Mouse (Mus musculus): ENCODE results near the gene Casq2. TPM values are rescaled to one million over a fixed set of nuclear protein-coding genes. Genes with fewer than 3 reads are reported as not detected.

The Casq2 gene
- polyA plus RNA-seq, 1 experiment from 2014 or later: 105 TPM

GRCm38 (mm10) chr3:102164911-102165310 is 78.7 kb downstream of the Casq2 start:
- peaks cover 52% of the 10 kb centered on the region for H3K4me1 ChIP-seq (replicated peaks)

GRCm38 (mm10) chr3:102165536-102166286 is 79.5 kb downstream of the Casq2 start:
- Histone ChIP-seq H3K27ac (ENCODE audit: poor library complexity, severe bottlenecking) (peak overlapping the region; percentile 80), H3K27me3 (replicated peaks) (no peaks in the 10 kb centered on the region), H3K9ac (peak overlapping the region; percentile 38; the same call in 1 of the 2 replicates), H3K4me2 (peak overlapping the region; percentile 27), H3K9me3 (replicated peaks) (no peaks in the 10 kb centered on the region), H3K4me1 (replicated peaks) (peaks cover 57% of the 10 kb centered on the region), H3K4me3 (peak overlapping the region; percentile 8; the same call in 1 of the 2 replicates), H3K36me3 (peaks cover 47% of the 10 kb centered on the region)
- WGBS: 59% methylated on average over 21 of the region's 21 CpGs
- peak; percentile 91 for ATAC-seq (ENCODE audit: insufficient number of reproducible peaks, low FRiP score)

More at GRCm38 (mm10) chr3:102164911-102165310, 78.7 kb downstream of the Casq2 start:
- Histone ChIP-seq H3K9me3 (replicated peaks) (no peaks in the 10 kb centered on the region), H3K27me3 (replicated peaks) (no peaks in the 10 kb centered on the region), H3K27ac (ENCODE audit: poor library complexity, severe bottlenecking) (peak overlapping the region; percentile 25; the same call in 1 of the 2 replicates), H3K4me2 (peak overlapping the region; percentile 33; the same call in 1 of the 2 replicates), H3K4me3 (no peak overlapping the region), H3K36me3 (peaks cover 54% of the 10 kb centered on the region), H3K9ac (peak overlapping the region; percentile 11; the same call in 1 of the 2 replicates)
- no peak for ATAC-seq (ENCODE audit: insufficient number of reproducible peaks, low FRiP score)
- 64% methylated on average over 4 of the region's 4 CpGs for WGBS

- peaks cover 42% of the 10 kb centered on the region for H3K36me3 ChIP-seq
- no peaks in the 10 kb centered on the region for H3K27me3 ChIP-seq (replicated peaks)
- no peak for ATAC-seq (ENCODE audit: insufficient number of reproducible peaks, low FRiP score)
- H3K27ac ChIP-seq (ENCODE audit: poor library complexity, severe bottlenecking): peak overlapping the region; percentile 76
- no peak overlapping the region for H3K9ac ChIP-seq
- no peak overlapping the region for H3K4me3 ChIP-seq
- H3K4me1 ChIP-seq (replicated peaks): peaks cover 57% of the 10 kb centered on the region
- H3K4me2 ChIP-seq: no peak overlapping the region
- no peaks in the 10 kb centered on the region for H3K9me3 ChIP-seq (replicated peaks)
- WGBS: 52% methylated on average over 4 of the region's 4 CpGs
Observed at GRCm38 (mm10) chr3:102166287-102166620, 80.0 kb downstream of the Casq2 start.

- Histone ChIP-seq H3K27ac (ENCODE audit: poor library complexity, severe bottlenecking) (peak overlapping the region; percentile 76), H3K27me3 (replicated peaks) (no peaks in the 10 kb centered on the region), H3K4me1 (replicated peaks) (peaks cover 60% of the 10 kb centered on the region), H3K36me3 (peaks cover 36% of the 10 kb centered on the region), H3K4me3 (no peak overlapping the region), H3K9ac (no peak overlapping the region), H3K9me3 (replicated peaks) (no peaks in the 10 kb centered on the region), H3K4me2 (no peak overlapping the region)
- 81% methylated on average over 8 of the region's 8 CpGs for WGBS
- no peak for ATAC-seq (ENCODE audit: insufficient number of reproducible peaks, low FRiP score)
Observed at GRCm38 (mm10) chr3:102166794-102167193, 80.6 kb downstream of the Casq2 start.

- WGBS: 7% methylated on average over 10 of the region's 10 CpGs
- peaks cover 69% of the 10 kb centered on the region for H3K4me1 ChIP-seq (replicated peaks)
- peak overlapping the region; percentile 76 for H3K27ac ChIP-seq (ENCODE audit: poor library complexity, severe bottlenecking)
- H3K27me3 ChIP-seq (replicated peaks): no peaks in the 10 kb centered on the region
- 0 out of 2 replicates have a peak, but pooled peaks have one; percentile 5 for ATAC-seq (ENCODE audit: insufficient number of reproducible peaks, low FRiP score)
- H3K4me2 ChIP-seq: peak overlapping the region; percentile 55
- H3K36me3 ChIP-seq: peaks cover 29% of the 10 kb centered on the region
- peak overlapping the region; percentile 44; the same call in 1 of the 2 replicates for H3K9ac ChIP-seq
- H3K9me3 ChIP-seq (replicated peaks): no peaks in the 10 kb centered on the region
- H3K4me3 ChIP-seq: no peak overlapping the region
Observed at GRCm38 (mm10) chr3:102167555-102168210, 81.5 kb downstream of the Casq2 start.

- H3K4me2 ChIP-seq: peak overlapping the region; percentile 8
- no peaks in the 10 kb centered on the region for H3K9me3 ChIP-seq (replicated peaks)
- WGBS: 22% methylated on average over 13 of the region's 13 CpGs
- H3K4me3 ChIP-seq: no peak overlapping the region
- peaks cover 12% of the 10 kb centered on the region for H3K36me3 ChIP-seq
- H3K27me3 ChIP-seq (replicated peaks): no peaks in the 10 kb centered on the region
- H3K4me1 ChIP-seq (replicated peaks): peaks cover 86% of the 10 kb centered on the region
- peak; percentile 63 for ATAC-seq (ENCODE audit: insufficient number of reproducible peaks, low FRiP score)
- H3K27ac ChIP-seq (ENCODE audit: poor library complexity, severe bottlenecking): peak overlapping the region; percentile 88
- 0 out of 2 replicates have a peak overlapping the region, but pooled peaks have one; percentile 33 for H3K9ac ChIP-seq
Observed at GRCm38 (mm10) chr3:102169197-102169905, 83.1 kb downstream of the Casq2 start.

GRCm38 (mm10) chr3:102174118-102174865 is 88.1 kb downstream of the Casq2 start:
- 18% methylated on average over 8 of the region's 8 CpGs for WGBS
- H3K9me3 ChIP-seq (replicated peaks): no peaks in the 10 kb centered on the region
- H3K4me3 ChIP-seq: no peak overlapping the region
- H3K4me2 ChIP-seq: 0 out of 2 replicates have a peak overlapping the region, but pooled peaks have one; percentile 1
- H3K9ac ChIP-seq: 0 out of 2 replicates have a peak overlapping the region, but pooled peaks have one; percentile 14
- ATAC-seq (ENCODE audit: insufficient number of reproducible peaks, low FRiP score): peak; percentile 76
- peaks cover 62% of the 10 kb centered on the region for H3K4me1 ChIP-seq (replicated peaks)
- peak overlapping the region; percentile 61 for H3K27ac ChIP-seq (ENCODE audit: poor library complexity, severe bottlenecking)
- H3K36me3 ChIP-seq: peaks cover 10% of the 10 kb centered on the region
- no peaks in the 10 kb centered on the region for H3K27me3 ChIP-seq (replicated peaks)

- no peak for ATAC-seq (ENCODE audit: insufficient number of reproducible peaks, low FRiP score)
- Histone ChIP-seq H3K36me3 (peaks cover 10% of the 10 kb centered on the region), H3K9ac (no peak overlapping the region), H3K9me3 (replicated peaks) (no peaks in the 10 kb centered on the region), H3K4me1 (replicated peaks) (peaks cover 63% of the 10 kb centered on the region), H3K4me2 (no peak overlapping the region), H3K27me3 (replicated peaks) (no peaks in the 10 kb centered on the region), H3K4me3 (no peak overlapping the region), H3K27ac (ENCODE audit: poor library complexity, severe bottlenecking) (no peak overlapping the region)
- WGBS: 94% methylated on average over 18 of the region's 18 CpGs
Observed at GRCm38 (mm10) chr3:102175701-102176100, 89.5 kb downstream of the Casq2 start.

- H3K27me3 ChIP-seq (replicated peaks): no peaks in the 10 kb centered on the region
- no peak overlapping the region for H3K9ac ChIP-seq
- H3K27ac ChIP-seq (ENCODE audit: poor library complexity, severe bottlenecking): no peak overlapping the region
- no peak overlapping the region for H3K4me2 ChIP-seq
- H3K9me3 ChIP-seq (replicated peaks): no peaks in the 10 kb centered on the region
- peaks cover 63% of the 10 kb centered on the region for H3K4me1 ChIP-seq (replicated peaks)
- WGBS: 86% methylated on average over 5 of the region's 5 CpGs
- H3K36me3 ChIP-seq: peaks cover 10% of the 10 kb centered on the region
- ATAC-seq (ENCODE audit: insufficient number of reproducible peaks, low FRiP score): no peak
- H3K4me3 ChIP-seq: no peak overlapping the region
Observed at GRCm38 (mm10) chr3:102176116-102176515, 89.9 kb downstream of the Casq2 start.

GRCm38 (mm10) chr3:102177837-102178615 is 91.8 kb downstream of the Casq2 start:
- 91% methylated on average over 12 of the region's 12 CpGs for WGBS
- Histone ChIP-seq H3K9ac (no peak overlapping the region), H3K4me2 (no peak overlapping the region), H3K36me3 (peaks cover 23% of the 10 kb centered on the region), H3K27ac (ENCODE audit: poor library complexity, severe bottlenecking) (no peak overlapping the region), H3K4me3 (no peak overlapping the region), H3K27me3 (replicated peaks) (no peaks in the 10 kb centered on the region), H3K4me1 (replicated peaks) (peaks cover 49% of the 10 kb centered on the region), H3K9me3 (replicated peaks) (no peaks in the 10 kb centered on the region)
- no peak for ATAC-seq (ENCODE audit: insufficient number of reproducible peaks, low FRiP score)
